Mouse (Mus musculus): ENCODE measurements around the gene Spsb2. TPM values are rescaled to one million over a fixed set of nuclear protein-coding genes. Genes with fewer than 3 reads are reported as not detected.

The Spsb2 gene
- polyA plus RNA-seq, 1 experiment from 2014 or later = 7.4 TPM

- 0% methylated on average over 22 of the region's 22 CpGs for WGBS
- H3K4me1 ChIP-seq = peaks cover 61% of the 10 kb centered on the region
- H3K9me3 ChIP-seq = no peaks in the 10 kb centered on the region
- peak within 1 kb of the TSS; percentile 99 for H3K27ac ChIP-seq
- H3K4me3 ChIP-seq = peak within 1 kb of the TSS; percentile 91
- H3K27me3 ChIP-seq (ENCODE audit: poor library complexity, severe bottlenecking) = no peaks in the 10 kb centered on the region
- peaks cover 81% of the 10 kb centered on the region for H3K36me3 ChIP-seq (replicated peaks)
- DNase-seq (ENCODE audit: extremely low spot score, low spot score) = peak; percentile 88
Observed at GRCm38 (mm10) chr6:124813933-124814332, 5.5 kb downstream of the Spsb2 start, which contains the start of gene Tpi1. Gene Tpi1 (minus strand): TSS chr6:124814296.

- Histone ChIP-seq H3K27me3 (ENCODE audit: poor library complexity, severe bottlenecking) (no peaks in the 10 kb centered on the region), H3K4me3 (peak overlapping the region; percentile 91), H3K9me3 (no peaks in the 10 kb centered on the region), H3K36me3 (replicated peaks) (peaks cover 86% of the 10 kb centered on the region), H3K27ac (peak overlapping the region; percentile 99), H3K4me1 (peaks cover 56% of the 10 kb centered on the region)
- WGBS = 51% methylated on average over 8 of the region's 8 CpGs
- DNase-seq (ENCODE audit: extremely low spot score, low spot score) = no peak
Observed at GRCm38 (mm10) chr6:124814448-124814847, 6.0 kb downstream of the Spsb2 start.

DNA sequence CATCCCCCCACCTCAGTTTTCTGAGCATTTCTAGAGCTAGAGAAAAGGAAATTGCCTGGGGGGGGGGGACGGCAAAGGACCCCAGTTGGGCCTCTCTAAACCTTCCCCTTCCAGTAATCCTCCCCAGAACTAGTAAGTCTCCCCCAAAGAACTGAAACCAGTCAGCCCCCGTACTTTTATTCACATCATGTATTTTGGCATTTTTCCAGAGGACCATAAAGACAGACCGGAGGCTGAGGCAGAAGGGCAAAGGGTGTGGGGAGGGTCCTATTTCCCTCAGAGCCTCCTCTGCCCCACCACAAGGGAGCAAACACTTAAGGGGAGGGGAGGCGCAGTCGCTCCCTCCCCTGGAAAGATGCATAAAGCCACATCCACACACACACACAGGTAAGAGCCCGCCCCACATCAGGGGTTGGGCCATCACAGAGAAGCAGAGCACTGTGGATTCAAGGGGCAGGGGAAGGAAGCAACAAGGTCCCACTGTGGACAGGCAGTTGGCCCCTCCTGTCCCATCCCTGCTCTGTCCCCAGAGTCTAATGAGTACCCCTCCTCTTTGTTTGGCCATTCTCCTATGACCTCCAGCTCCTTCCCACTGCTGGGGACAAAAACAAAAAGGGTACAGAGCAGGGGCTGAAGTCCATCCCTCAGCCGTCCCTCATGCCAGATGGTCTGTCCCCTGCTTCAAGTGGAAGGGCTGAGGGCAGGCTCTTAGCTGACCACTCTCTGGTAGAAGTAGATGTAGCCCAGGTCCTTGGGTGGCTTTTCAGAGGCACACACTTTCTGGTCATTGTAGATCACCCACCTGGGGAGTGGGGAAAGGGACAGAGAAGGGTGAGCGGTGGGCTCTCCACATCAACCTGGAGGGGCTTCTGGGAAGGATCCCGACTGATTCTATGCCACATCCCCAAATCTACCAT is 6.7 kb downstream of the Spsb2 start:
- H3K27ac ChIP-seq = peak overlapping the region; percentile 99; the same call in 1 of the 2 replicates
- WGBS = 78% methylated on average over 9 of the region's 9 CpGs
- no peak for DNase-seq (ENCODE audit: extremely low spot score, low spot score)

DNA sequence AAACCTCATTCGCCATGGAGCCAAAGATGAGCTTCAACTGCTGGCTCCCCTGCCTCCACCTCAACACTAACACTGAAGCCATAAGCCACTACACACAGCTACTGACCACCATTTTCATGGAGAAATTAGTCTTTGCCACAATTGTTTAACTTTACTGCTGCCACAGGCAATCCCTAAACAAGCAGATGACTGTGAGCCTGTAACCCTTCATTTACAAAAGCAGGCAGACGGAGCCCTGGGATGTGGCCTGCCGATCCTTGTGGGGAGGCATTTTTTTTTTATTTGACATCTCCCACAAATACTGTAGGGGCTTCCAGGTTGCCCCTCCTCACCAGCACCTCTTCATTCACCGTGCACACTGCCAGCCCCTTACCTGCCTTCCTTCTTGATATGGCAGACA is 8.2 kb downstream of the Spsb2 start:
- H3K4me3 ChIP-seq = no peak overlapping the region
- H3K27me3 ChIP-seq (ENCODE audit: poor library complexity, severe bottlenecking) = no peaks in the 10 kb centered on the region
- peaks cover 36% of the 10 kb centered on the region for H3K4me1 ChIP-seq
- no peak overlapping the region for H3K27ac ChIP-seq
- 93% methylated on average over 4 of the region's 4 CpGs for WGBS
- DNase-seq (ENCODE audit: extremely low spot score, low spot score) = no peak
- no peaks in the 10 kb centered on the region for H3K9me3 ChIP-seq
- H3K36me3 ChIP-seq (replicated peaks) = peaks cover 87% of the 10 kb centered on the region

More for the DNA sequence above, 6.7 kb downstream of the Spsb2 start:
- H3K27me3 ChIP-seq (ENCODE audit: poor library complexity, severe bottlenecking) = no peaks in the 10 kb centered on the region
- peaks cover 49% of the 10 kb centered on the region for H3K4me1 ChIP-seq
- no peaks in the 10 kb centered on the region for H3K9me3 ChIP-seq
- peak overlapping the region; percentile 91 for H3K4me3 ChIP-seq
- H3K36me3 ChIP-seq (replicated peaks) = peaks cover 87% of the 10 kb centered on the region

DNA sequence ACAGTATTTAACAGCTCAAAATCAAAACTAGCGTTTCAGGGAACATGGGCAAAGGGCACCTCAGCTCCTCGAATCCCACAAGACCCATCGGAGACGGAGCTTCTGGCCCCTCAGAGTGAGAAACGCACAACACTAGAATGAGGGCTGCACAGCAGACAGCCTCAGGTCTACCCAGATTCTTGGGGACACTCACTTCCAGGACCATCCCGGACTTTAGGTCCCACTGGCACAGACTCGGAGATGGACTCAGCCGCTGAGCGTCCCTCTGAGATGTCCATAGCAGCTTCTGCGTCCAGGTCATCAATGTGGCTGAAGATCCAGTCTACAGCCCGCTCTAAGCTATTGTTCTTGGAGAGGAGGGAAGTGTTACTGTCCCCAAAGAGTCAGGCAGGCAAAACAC is 8.7 kb downstream of the Spsb2 start:
- DNase-seq (ENCODE audit: extremely low spot score, low spot score) = no peak
- Histone ChIP-seq H3K27ac (no peak overlapping the region), H3K4me1 (peaks cover 30% of the 10 kb centered on the region), H3K27me3 (ENCODE audit: poor library complexity, severe bottlenecking) (no peaks in the 10 kb centered on the region), H3K9me3 (no peaks in the 10 kb centered on the region), H3K4me3 (no peak overlapping the region), H3K36me3 (replicated peaks) (peaks cover 87% of the 10 kb centered on the region)
- 96% methylated on average over 11 of the region's 11 CpGs for WGBS

GRCm38 (mm10) chr6:124817563-124817962 is 9.1 kb downstream of the Spsb2 start:
- no peak for DNase-seq (ENCODE audit: extremely low spot score, low spot score)
- peaks cover 87% of the 10 kb centered on the region for H3K36me3 ChIP-seq (replicated peaks)
- H3K9me3 ChIP-seq = no peaks in the 10 kb centered on the region
- peaks cover 26% of the 10 kb centered on the region for H3K4me1 ChIP-seq
- H3K27ac ChIP-seq = no peak overlapping the region
- no peaks in the 10 kb centered on the region for H3K27me3 ChIP-seq (ENCODE audit: poor library complexity, severe bottlenecking)
- no peak overlapping the region for H3K4me3 ChIP-seq
- WGBS = 97% methylated on average over 8 of the region's 8 CpGs

DNA sequence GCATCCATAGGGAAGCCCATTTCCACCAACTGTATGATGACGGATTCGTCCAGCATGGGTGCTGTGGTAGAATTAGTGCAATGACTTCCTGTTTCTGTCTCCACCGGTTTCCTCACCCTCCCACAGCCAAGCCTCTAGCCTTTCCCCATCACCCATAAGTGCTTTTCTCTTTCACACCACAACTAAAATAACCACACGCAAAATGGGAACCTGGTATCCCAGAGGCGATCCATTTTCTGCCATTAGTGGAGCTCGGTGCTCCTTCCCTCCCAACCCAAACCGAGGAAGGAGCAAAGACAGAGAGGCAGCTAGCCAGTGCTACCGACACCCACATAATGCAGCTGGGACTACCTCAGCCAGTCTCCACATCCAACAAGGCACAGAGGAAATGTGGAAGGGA is 9.5 kb downstream of the Spsb2 start:
- no peaks in the 10 kb centered on the region for H3K27me3 ChIP-seq (ENCODE audit: poor library complexity, severe bottlenecking)
- 91% methylated on average over 8 of the region's 8 CpGs for WGBS
- H3K36me3 ChIP-seq (replicated peaks) = peaks cover 87% of the 10 kb centered on the region
- H3K9me3 ChIP-seq = no peaks in the 10 kb centered on the region
- no peak for DNase-seq (ENCODE audit: extremely low spot score, low spot score)
- peaks cover 22% of the 10 kb centered on the region for H3K4me1 ChIP-seq
- H3K4me3 ChIP-seq = no peak overlapping the region
- no peak overlapping the region for H3K27ac ChIP-seq

GRCm38 (mm10) chr6:124820891-124821290 is 12.4 kb downstream of the Spsb2 start:
- Histone ChIP-seq H3K27me3 (ENCODE audit: poor library complexity, severe bottlenecking) (no peaks in the 10 kb centered on the region), H3K9me3 (no peaks in the 10 kb centered on the region), H3K27ac (no peak overlapping the region), H3K36me3 (replicated peaks) (peaks cover 100% of the 10 kb centered on the region), H3K4me3 (no peak overlapping the region), H3K4me1 (no peaks in the 10 kb centered on the region)
- DNase-seq (ENCODE audit: extremely low spot score, low spot score) = no peak
- WGBS = 92% methylated on average over 5 of the region's 5 CpGs

- 96% methylated on average over 4 of the region's 4 CpGs for WGBS
- H3K4me1 ChIP-seq = no peaks in the 10 kb centered on the region
- H3K36me3 ChIP-seq (replicated peaks) = peaks cover 99% of the 10 kb centered on the region
- no peaks in the 10 kb centered on the region for H3K27me3 ChIP-seq (ENCODE audit: poor library complexity, severe bottlenecking)
- no peaks in the 10 kb centered on the region for H3K9me3 ChIP-seq
- DNase-seq (ENCODE audit: extremely low spot score, low spot score) = no peak
- H3K4me3 ChIP-seq = no peak overlapping the region
- H3K27ac ChIP-seq = no peak overlapping the region
Observed at GRCm38 (mm10) chr6:124822049-124822448, 13.6 kb downstream of the Spsb2 start.

DNA sequence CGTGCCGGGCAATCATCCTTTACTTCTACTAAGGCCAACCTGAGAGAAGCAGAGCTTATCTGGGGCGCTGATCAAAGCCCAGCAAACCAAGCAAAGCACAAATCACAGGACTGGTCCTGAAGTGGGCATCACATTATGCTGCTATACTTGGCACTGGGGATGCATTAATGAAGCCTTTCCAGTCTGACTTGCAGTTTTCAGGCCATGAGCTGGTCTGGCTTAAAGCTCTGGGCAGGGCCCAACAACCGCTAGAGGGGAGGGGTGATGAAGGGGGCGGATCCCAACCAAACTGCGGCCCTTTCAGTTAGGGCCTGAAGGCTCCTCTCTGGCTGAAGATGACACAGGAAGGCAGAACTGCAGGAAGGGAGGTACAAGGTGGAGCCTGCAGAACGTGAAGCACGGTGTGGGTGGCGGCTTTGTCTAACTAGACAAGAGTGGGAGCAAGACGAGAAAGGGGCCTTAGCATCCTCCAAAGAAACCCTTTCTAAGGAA is 19.7 kb downstream of the Spsb2 start:
- peaks cover 65% of the 10 kb centered on the region for H3K36me3 ChIP-seq (replicated peaks)
- no peaks in the 10 kb centered on the region for H3K9me3 ChIP-seq
- H3K27ac ChIP-seq = peak overlapping the region; percentile 93
- H3K4me1 ChIP-seq = peaks cover 45% of the 10 kb centered on the region
- no peaks in the 10 kb centered on the region for H3K27me3 ChIP-seq (ENCODE audit: poor library complexity, severe bottlenecking)
- peak overlapping the region; percentile 74 for H3K4me3 ChIP-seq
- WGBS = 29% methylated on average over 10 of the region's 10 CpGs
- DNase-seq (ENCODE audit: extremely low spot score, low spot score) = peak; percentile 43

- Histone ChIP-seq H3K4me1 (peaks cover 55% of the 10 kb centered on the region), H3K36me3 (replicated peaks) (peaks cover 65% of the 10 kb centered on the region), H3K27ac (peak within 1 kb of the TSS; percentile 93), H3K27me3 (ENCODE audit: poor library complexity, severe bottlenecking) (no peaks in the 10 kb centered on the region), H3K4me3 (peak within 1 kb of the TSS; percentile 74), H3K9me3 (no peaks in the 10 kb centered on the region)
- WGBS = under 1% methylated on average over 55 of the region's 55 CpGs
- DNase-seq (ENCODE audit: extremely low spot score, low spot score) = peak; percentile 99
Observed at GRCm38 (mm10) chr6:124828868-124829798, 20.7 kb downstream of the Spsb2 start, which contains the start of the genes Usp5 and Cdca3. Gene Usp5 (minus strand): TSS chr6:124829484. Gene Cdca3 (plus strand): TSS chr6:124829547.
